Comparison of ENCODE assay signal across 8 mouse cellular contexts in genomic region chr9:95510693-95511404, GRCm38 (mm10). TPM values are rescaled to one million over a fixed set of nuclear protein-coding genes. Genes with fewer than 3 reads are reported as not detected.
DNase-seq lines count a peak whose midpoint lies in the region; ATAC-seq lines count a peak whose summit lies in the region.

No protein-coding gene starts in this region.

- peak overlapping the region; percentile 82 for H3K4me2 ChIP-seq in hindbrain, embryonic 14.5 days (replicated peaks)
- H3K4me2 ChIP-seq in midbrain, embryonic 13.5 days (replicated peaks): peak overlapping the region; percentile 87

- peak overlapping the region; percentile 87; the same call in 1 of the 2 replicates for H3K27ac ChIP-seq in brown adipose tissue, adult 24 weeks (replicated peaks; ENCODE audit: low read depth, low read length)
- peak overlapping the region; percentile 87; the same call in 1 of the 2 replicates for H3K27ac ChIP-seq in hindbrain, embryonic 14.5 days
- H3K27ac ChIP-seq in midbrain, embryonic 13.5 days: peak overlapping the region; percentile 83; the same call in 1 of the 2 replicates

- no peaks in the 10 kb centered on the region for H3K36me3 ChIP-seq in hindbrain, embryonic 14.5 days (replicated peaks; ENCODE audit: control insufficient read depth, insufficient read depth)
- no peaks in the 10 kb centered on the region for H3K36me3 ChIP-seq in midbrain, embryonic 13.5 days

- peaks cover 4% of the 10 kb centered on the region; the same call in 1 of the 2 replicates for H3K4me1 ChIP-seq in brown adipose tissue, adult 24 weeks (ENCODE audit: control insufficient read depth, insufficient read depth, insufficient read length, low read length)
- H3K4me1 ChIP-seq in hindbrain, embryonic 14.5 days (replicated peaks; ENCODE audit: control insufficient read depth, insufficient read depth, low read length): peaks cover 15% of the 10 kb centered on the region
- H3K4me1 ChIP-seq in midbrain, embryonic 13.5 days (replicated peaks): peaks cover 18% of the 10 kb centered on the region

- ATAC-seq in hindbrain, embryonic 14.5 days (ENCODE audit: low FRiP score): peak; percentile 15; the same call in 1 of the 2 replicates
- ATAC-seq in midbrain, embryonic 13.5 days: no peak

- 10% methylated on average over 21 of the region's 21 CpGs for WGBS in hindbrain, embryonic 14.5 days
- WGBS in midbrain, embryonic 13.5 days: 9% methylated on average over 21 of the region's 21 CpGs

- peak overlapping the region; percentile 86 for H3K4me3 ChIP-seq in brown adipose tissue, adult 24 weeks (ENCODE audit: insufficient read depth, low read depth, low read length)
- peak overlapping the region; percentile 77 for H3K4me3 ChIP-seq in hindbrain, embryonic 14.5 days (replicated peaks; ENCODE audit: low read length)
- H3K4me3 ChIP-seq in midbrain, embryonic 13.5 days (replicated peaks): peak overlapping the region; percentile 91

- H3K9ac ChIP-seq in hindbrain, embryonic 14.5 days: peak overlapping the region; percentile 85
- H3K9ac ChIP-seq in midbrain, embryonic 13.5 days (replicated peaks): peak overlapping the region; percentile 90

- no peaks in the 10 kb centered on the region for H3K9me3 ChIP-seq in hindbrain, embryonic 14.5 days (ENCODE audit: control insufficient read depth, low read length)
- H3K9me3 ChIP-seq in midbrain, embryonic 13.5 days: no peaks in the 10 kb centered on the region

- DNase-seq in embryo, embryonic 10 days (ENCODE audit: low spot score): peak; percentile 20
- DNase-seq in embryo, embryonic 9.5 days (ENCODE audit: extremely low spot score): no peak
- DNase-seq in 3T3-L1 (ENCODE audit: low read depth, low spot score): peak; percentile 35
- no peak for DNase-seq in hindbrain, embryonic 14.5 days (ENCODE audit: low spot score)
- no peak for DNase-seq in cerebellum, adult 11 months
- DNase-seq in T-cell, adult 2 months (ENCODE audit: low spot score): no peak

- no peaks in the 10 kb centered on the region for H3K27me3 ChIP-seq in hindbrain, embryonic 14.5 days (ENCODE audit: control insufficient read depth, insufficient read depth, low read length)
- H3K27me3 ChIP-seq in midbrain, embryonic 13.5 days: no peaks in the 10 kb centered on the region

RNA-seq across cellular contexts. Expression of gene U2surp, which starts 0.9 kb away (rescaled TPM):
- polyA plus RNA-seq in brown adipose tissue, adult 24 weeks (2012; ENCODE audit: insufficient read depth, insufficient read length, missing spikeins): 29.8 and 33.4 TPM in 2 replicates
- 117 and 119 TPM in 2 replicates for polyA plus RNA-seq in hindbrain, embryonic 14.5 days (2014; fragmentation: Nextera tagmentation; extraction: Ambion mirVana)
- polyA plus RNA-seq in midbrain, embryonic 13.5 days (2015; fragmentation: Nextera tagmentation; extraction: Ambion mirVana): 153 and 172 TPM in 2 replicates

RNA-seq across cellular contexts. Expression of gene Paqr9, which starts 48.6 kb away (rescaled TPM):
- 26.8 and 39.3 TPM in 2 replicates for polyA plus RNA-seq in brown adipose tissue, adult 24 weeks (2012; ENCODE audit: insufficient read depth, insufficient read length, missing spikeins)
- polyA plus RNA-seq in hindbrain, embryonic 14.5 days (2014; fragmentation: Nextera tagmentation; extraction: Ambion mirVana): 8.6 and 8.7 TPM in 2 replicates
- polyA plus RNA-seq in midbrain, embryonic 13.5 days (2015; fragmentation: Nextera tagmentation; extraction: Ambion mirVana): 1.8 and 1.9 TPM in 2 replicates

Comparison
In these comparisons a context has a peak if more than half of its experiments do, and no peak if none do; other contexts are left out.
1. DNase-seq: peak in embryo, embryonic 10 days (single experiment) and 3T3-L1 (single experiment); none in embryo, embryonic 9.5 days (single experiment), hindbrain, embryonic 14.5 days (single experiment), cerebellum, adult 11 months (single experiment) and T-cell, adult 2 months (single experiment).
2. Peak in every context shown above with its lines, with median percentiles within 50 percentile points of each other: H3K27ac ChIP-seq and H3K4me3 ChIP-seq.